Mouse (Mus musculus) right cerebral cortex, postnatal 36 days (tissue): ENCODE results near the gene Mtmr10.

Experiments used
- DNase-seq, 2 experiments: peaks; one replicate each; pipeline ENCODE4 v3.0.0; 2022; ENCODE audit warnings: low spot score in 2 of 2, mixed read lengths in 1 of 2

Mtmr10 gene

DNA sequence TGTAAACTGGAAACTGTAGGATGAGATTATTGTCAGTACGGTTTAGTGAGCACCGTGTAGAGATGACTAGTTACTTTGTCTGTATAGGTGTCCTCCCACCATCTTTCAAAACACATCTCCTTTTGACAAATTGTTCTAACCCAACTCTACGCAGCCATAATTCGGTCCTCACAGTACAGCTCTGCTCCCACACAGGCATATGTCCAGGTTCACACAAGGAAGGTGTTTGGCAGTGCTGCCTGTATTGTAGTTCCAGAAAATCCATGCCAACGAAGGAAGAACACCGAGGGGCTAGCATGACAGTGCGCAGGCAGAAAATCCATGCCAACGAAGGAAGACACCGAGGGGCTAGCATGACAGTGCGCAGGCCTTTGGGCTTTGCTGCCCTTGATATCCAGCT is 4.3 kb downstream of the Mtmr10 start:
- peak; percentile 26 to 38 for DNase-seq

- no peak for DNase-seq
These were observed 9.0 kb downstream of the Mtmr10 start for GRCm38 (mm10) chr7:64296286-64297010.

DNA sequence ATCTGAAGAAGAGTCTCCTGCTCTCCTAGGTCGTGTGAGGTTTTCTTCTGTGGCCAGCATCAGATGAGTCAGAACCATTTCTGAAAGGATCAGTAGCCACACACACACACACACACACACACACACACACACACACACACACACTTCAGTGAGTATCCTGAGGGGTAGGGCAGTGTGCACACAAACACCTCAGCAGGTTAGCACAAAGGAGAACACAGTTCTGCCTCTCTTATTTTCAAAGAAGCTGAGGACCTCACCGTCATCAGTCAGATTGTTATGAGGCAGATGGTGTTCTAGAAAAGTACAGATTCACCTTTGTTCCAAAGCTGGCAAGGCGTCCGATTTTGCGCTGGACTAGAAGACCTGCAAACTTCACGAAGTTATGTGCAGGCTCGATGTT is 22.8 kb downstream of the Mtmr10 start:
- DNase-seq, result no peak

DNA sequence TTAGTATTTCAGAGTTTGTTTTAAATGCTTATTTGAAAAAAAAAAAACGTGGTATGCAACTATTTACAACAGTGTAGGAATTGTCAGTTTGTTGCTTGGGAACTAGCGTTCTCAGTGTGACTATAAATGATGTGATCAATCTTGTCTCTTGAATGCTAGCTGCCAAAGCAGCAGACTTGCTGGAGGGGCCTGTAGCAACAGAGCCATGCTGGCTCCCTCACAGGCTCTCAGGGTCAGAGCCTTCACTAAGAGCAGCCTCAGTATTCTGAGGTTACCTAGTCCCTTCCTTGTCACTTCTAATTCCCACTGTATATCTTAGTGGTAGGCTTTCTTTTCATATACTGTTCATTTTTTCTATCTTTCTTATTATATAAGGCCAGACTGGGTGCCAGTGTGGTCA is 23.3 kb downstream of the Mtmr10 start:
- DNase-seq, result no peak

DNA sequence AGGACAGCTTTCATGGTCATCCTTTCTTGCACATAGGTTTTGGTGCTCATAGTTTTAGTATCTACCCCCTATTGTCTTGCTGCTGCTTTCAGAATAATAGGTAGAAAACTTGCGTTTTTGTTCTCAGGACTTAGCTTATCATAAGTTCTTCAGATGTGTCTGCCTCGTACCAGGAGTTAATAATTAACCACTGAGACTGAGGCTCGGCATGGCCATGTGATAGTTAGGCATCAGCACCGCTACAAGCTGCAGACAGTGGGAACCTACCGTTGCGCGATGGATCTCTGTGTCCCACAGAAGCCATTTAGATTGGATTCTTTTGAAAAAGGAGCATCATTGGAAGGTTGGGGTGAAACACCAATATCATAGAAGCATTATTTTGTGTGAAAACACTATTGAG is 25.4 kb downstream of the Mtmr10 start:
- no peak for DNase-seq

DNA sequence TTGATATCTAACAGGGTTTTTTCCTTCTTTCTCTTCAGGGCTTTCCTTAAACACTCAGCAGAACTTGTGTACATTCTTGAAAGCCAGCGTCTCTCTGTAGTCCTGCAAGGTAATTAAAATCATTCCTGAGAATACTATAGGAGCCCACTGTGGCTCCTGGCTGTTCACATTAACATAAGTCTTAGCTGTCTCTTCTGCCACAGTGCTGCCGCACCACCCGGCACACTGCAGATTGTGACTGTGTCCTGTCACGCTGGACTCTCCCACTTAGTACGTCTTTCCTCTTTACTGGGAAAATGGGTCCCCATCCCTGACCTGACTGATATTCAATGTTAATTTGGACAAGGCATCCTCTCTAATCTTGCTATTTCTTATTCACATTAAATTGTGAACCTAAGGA is 33.7 kb downstream of the Mtmr10 start:
- no peak for DNase-seq

- no peak for DNase-seq
These were observed 34.2 kb downstream of the Mtmr10 start for GRCm38 (mm10) chr7:64321658-64322057.

- peak; percentile 66 to 69 for DNase-seq
These were observed 39.4 kb downstream of the Mtmr10 start for GRCm38 (mm10) chr7:64326892-64327291.

GRCm38 (mm10) chr7:64327486-64327885 is 40.0 kb downstream of the Mtmr10 start:
- DNase-seq, result no peak

DNA sequence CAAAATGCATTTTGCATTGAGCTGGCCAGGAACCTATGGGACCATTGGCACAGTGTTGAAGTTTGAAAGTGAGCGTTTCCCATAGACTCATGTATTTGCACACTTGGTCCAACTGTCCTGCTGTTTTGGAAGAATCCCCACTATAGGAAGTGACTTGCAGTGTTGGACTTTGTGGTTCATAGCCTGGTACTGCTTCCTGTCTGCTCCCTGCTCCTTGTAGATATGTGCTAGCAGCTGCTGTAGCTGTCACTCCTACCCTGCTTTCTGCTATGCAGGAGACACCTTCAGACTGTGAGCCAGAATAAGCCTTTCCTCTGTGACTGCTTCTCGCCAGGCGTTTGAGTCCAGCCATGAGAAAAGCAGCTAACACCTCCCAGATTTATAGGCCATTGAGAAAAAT is 43.9 kb downstream of the Mtmr10 start:
- DNase-seq, result no peak

DNA sequence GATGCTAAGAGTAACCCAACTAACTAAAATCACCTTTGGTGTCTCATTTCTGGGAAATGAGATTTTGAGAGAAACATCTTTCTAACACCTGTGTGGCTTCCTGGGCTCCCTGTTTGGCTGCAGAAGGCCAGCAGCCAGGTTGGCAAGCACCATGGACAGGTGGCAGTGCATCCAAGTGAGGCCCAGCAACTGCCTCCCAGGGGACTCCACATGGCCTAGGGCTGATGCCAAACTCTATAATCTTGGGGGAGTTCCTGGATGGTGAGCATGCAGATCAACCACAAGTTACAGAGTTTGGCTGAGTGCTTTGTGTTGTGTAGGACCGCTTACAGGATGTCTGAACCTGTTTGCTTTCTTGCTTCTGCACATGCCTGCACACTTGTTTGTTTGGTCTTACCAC is 45.2 kb downstream of the Mtmr10 start:
- DNase-seq, result no peak

GRCm38 (mm10) chr7:64347813-64348212 is 60.4 kb downstream of the Mtmr10 start:
- no peak for DNase-seq

DNA sequence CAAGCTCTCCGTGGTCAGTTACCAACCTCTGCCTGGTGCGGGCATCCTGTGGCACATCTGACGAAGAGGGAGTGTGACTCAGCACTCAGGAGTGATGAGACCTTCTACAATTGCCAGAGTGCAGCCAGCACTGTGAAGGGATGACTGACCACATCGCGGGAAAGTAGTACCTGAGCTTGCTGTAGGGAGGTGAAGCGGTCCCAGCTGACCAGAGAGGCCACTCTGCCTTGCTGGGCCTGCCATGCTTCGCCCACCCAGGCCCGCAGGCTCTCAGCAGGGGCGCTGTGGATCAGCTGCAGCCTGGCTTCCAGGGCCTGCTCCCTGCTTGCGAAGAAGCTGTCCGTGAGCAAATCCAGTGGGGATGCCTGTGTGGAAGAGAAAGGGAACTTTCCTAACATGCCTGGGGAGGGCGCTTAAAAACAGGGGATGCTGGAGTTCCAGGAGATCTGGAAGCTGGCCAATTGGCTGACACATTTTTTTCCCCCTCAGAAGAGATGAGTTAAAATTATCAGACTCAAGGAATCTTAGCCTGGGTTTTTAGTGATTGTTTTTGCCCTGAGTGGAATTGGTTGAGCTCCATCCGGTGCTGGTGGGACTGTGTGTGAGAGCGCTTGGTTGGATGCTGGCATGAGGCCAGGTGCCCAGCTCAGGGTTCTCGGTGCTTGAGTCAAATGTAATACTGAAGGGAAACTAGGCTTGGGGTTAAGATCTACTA is 61.9 kb downstream of the Mtmr10 start:
- peak; percentile 36 to 48 for DNase-seq

- DNase-seq, result peak; percentile 57 to 73
These were observed 63.6 kb downstream of the Mtmr10 start for GRCm38 (mm10) chr7:64351087-64351486.

- DNase-seq, result no peak
These were observed 66.8 kb downstream of the Mtmr10 start for GRCm38 (mm10) chr7:64354206-64354605.

DNA sequence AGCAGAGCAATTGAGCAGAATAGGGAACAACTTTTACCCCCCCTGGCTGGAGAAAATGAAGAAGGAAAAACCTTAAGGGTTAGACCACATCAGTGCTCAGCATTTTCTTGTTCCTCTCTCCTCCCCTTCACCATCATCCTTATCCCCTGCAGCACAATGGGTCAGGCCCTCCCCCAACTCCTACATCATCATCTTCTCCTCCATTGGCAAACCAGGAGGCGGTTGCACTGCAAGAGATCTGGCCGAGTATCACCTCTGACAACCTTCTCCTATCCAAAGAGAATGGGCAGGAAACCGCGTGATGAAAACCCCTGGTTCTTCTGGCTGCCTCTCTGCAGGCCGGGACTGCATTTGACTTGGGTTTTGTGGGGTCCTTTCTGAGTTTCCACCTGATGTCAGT is 69.2 kb downstream of the Mtmr10 start:
- no peak for DNase-seq

DNA sequence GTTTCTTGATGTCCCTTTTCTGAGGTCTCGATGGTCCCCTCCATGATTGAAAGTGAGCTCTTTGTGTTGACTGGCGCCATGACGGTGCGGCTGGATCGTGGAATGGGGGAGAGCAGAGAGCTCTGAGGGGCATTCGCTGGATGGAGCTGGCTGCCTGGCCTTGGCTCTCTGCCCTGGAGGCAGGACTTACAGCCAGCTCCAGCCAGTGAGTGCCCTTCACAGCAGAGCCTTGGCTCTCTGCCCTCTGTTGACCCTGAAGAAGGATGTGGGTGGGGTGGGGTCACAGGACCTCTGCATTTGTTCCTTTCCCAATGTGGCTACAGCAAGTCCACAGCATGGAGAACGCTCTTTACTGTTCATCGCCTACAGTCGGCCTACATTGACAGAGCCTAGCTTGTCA is 70.0 kb downstream of the Mtmr10 start:
- DNase-seq, result peak; percentile 49 to 53

DNA sequence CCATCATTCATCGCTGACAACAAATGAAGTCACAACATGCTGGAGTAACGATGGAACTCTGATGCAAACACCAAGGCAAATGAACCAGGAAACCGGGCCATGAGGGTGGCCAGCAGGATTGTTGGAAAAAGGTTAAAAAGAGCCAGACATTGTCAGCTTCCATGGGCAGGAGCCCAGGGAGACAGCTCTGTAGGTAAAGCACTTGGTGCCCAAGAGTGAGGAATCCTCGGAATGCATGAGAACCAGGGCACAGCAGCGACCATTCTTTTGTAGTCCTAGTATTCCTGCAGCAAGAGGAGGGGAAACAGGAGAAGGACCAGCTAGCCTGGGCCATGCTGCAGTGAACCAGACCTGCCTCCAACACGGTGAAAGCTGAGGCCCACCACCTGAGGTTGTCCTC is 71.2 kb downstream of the Mtmr10 start:
- no peak for DNase-seq

GRCm38 (mm10) chr7:64359943-64360585 is 72.6 kb downstream of the Mtmr10 start:
- no peak for DNase-seq

DNA sequence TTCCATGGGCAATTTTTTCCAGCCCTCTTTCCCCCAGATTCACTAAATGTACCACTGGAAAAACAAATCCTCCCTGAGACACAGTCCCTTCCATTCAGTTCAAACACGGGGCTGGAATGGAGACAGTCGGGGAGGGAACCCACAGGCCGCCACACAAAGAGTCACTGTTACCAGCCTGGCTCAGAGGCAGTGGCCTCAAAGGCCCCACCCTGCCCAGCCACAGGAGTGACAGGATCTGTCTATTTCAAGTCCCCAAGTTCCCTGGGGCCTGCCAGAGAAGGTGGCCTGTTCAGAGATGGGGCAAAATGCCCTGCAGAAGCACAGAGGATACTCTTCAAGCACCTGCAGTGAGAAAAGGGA is 73.1 kb downstream of the Mtmr10 start:
- DNase-seq, result peak in 1 of 2 experiments; percentile 30

DNA sequence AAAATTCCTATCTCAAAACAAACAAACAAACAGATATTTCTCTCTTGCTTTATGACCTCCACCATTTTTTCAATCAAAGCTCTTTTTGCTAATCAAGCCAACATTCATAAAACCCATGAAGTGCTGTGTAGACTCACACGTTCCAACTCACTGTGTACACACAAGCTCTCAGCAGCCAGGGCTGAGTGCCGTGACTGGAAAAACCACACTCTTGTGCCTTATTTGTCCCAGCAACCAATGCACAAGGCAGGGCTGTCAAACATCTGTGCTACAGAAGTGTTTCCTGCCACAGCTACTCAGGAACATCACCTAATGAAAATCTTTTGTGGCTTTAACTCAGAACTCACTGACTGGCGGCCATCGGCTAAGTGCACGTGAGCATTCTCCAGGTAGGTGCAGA is 78.4 kb downstream of the Mtmr10 start:
- no peak for DNase-seq

DNA sequence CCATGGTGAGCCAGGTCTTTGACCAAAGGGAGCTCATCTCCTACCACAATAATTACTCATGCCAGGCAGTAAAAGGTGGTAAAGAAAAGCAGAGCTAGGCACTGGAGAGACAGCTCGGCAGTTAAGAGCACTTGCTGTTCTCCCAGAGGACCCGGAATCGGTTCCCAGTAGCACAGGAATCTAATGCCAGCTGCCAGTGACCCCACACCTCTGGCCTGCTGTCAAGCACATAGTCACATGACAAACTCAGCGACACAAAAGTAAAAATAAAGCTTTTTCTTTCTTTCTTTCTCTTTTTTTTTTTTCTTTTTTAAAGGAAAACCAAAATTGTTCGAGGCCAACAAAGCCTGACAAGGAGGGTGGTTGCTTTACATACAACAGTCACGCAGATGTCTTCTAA is 82.4 kb downstream of the Mtmr10 start:
- DNase-seq, result no peak
